Mouse (Mus musculus) monocyte, adult 5-6 weeks (primary cell): ENCODE data around the gene Cltb. TPM values are rescaled to one million over a fixed set of nuclear protein-coding genes. Genes with fewer than 3 reads are reported as not detected.
"Not testable (repeated sequence)": the region's sequence is repeated elsewhere in the genome, so short reads cannot be mapped to it uniquely, and the experiment has no call there.

Source experiments
- ATAC-seq: fragments of 153-309, 156-312 bp; replicated peaks from 2 replicates; pipeline ENCODE4 v1.8.0; 2017; ENCODE audit warnings: mild to moderate bottlenecking; ENCODE audit not compliant: low TSS enrichment, insufficient number of reproducible peaks, severe bottlenecking, poor library complexity, low FRiP score
- total RNA-seq: library from RNA; stranded (forward); fragments of 200-1000, 200-491, 200-594 nt; gene quantifications from 3 replicates; pipeline ENCODE4 v1.2.3, GENCODE M21; 2017

Gene Cltb
- 19.8 to 45.0 TPM (median 35.6 TPM) in 3 replicates for total RNA-seq

DNA sequence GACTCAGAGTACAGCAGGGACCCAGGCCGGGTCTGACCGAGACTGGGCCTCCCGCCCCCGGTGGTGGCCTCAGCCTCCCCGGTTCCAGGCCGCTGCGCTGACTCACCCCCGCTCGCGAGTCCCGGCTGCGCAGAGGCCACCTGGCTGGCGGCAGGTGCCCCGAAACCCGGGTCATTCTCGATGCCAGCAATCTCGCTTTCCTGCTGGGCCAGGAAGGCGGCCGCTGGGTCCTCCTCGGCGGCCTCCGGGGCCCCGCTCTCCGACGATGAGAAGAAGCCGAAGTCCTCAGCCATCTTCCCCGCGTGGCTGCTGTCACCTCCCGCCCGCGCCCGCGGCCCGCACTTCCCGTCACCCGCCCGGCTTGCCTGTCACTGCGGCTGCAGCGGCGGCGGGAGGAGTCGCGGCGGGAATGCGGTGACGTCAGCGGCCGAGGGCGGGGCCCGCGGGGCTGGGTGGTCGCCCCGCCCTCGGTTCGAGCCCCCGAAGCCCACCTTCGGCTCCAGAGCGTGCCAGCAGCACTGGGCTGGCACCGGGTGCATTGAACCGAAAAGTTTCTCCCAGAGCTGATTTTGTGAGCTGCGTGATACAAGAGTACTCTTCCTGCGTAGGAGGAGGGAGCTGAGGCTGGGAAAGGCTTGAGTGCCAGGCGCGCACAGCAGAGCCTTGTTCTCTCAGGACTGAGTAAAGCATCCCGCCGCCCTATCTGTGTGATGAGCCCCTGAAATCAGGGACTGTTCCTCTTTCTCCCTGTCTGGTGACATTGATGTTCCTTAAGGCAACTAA, at the start of gene Cltb:
Cltb (minus strand) TSS at position 373 of the 783 bp plus-strand sequence.
- peak; percentile 52; the same call in 1 of the 2 replicates for ATAC-seq

DNA sequence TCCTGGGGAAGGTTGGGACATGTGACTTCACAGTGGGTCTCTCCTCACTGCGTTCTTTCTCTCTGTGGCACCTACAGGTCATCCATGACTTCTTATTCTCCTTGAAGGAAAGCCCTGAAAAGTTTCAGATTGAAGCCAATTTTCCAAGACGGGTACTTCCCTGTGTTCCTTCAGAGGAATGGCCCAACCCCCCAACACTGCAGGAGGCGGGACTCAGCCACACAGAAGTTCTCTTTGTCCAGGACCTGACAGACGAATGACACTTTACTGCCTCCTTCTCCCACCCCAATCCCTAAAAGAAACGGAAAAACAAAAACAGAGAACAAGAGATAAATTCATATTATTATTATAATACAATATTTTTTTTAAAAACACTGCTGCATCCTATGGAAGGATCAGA, 49.7 kb upstream of the Cltb start:
- no peak for ATAC-seq

DNA sequence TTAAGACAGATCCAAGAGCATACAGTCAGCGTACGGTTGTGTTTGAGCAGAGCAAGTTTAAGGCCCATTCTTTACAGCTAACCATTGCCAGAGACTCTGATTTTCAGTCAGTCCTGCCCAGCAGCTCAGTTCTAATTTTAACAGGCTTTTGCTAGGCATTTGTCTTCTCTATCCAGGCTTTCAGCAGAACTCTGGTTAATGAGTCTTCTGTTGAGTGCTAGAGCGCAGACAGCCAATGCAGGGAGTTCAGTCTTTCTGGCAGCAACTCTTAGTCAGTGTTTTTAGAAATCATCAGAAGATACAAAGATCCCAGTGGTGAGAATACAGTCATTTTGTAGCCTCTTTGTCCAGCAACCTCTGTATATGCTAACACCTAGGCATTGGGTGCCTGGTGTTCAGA, 39.3 kb upstream of the Cltb start:
- ATAC-seq = no peak

DNA sequence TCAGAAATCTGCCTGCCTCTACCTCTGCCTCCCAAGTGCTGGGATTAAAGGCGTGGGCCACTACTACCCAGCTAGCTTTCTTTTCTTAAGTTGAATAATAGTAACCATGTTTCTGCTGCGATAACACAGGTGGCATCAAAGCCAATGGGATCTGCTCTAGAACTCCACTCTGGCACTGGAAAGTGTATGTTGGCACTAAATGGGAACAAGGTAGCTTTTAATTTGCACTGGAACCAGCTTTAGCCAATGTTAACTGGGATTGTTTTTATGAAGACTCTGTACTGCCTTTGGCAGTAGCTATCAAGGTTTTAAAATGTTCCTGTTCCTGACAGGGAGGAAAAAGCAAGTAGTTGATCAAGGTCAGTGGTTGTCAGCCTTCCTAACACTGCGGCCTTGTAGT, 23.9 kb upstream of the Cltb start:
- no peak for ATAC-seq

DNA sequence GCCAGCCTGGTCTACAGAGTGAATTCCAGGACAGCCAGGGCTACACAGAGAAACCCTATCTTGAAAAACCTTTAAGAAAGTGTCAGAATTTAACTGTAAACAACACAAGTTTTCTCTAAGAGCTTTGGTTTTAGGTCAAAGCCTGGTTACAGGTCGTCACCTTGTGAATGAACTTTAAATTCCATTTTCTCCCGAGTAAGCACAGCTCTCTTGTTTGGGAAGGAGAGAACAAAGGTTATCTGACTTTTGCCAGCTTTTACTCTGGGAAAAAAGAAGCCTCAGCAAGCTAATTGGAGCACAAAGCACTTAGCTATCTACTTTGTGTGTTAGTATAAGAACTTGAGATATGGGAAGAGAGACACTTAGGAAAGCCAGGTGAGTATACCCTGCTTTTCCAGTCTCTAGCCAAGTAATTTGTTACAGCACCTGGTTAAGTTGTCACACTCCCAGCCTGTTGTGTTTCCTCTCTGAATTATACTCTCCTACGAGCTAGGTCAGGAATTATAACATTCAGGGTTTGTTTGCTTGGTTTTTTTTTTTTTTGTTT, 21.7 kb upstream of the Cltb start:
- no peak for ATAC-seq

DNA sequence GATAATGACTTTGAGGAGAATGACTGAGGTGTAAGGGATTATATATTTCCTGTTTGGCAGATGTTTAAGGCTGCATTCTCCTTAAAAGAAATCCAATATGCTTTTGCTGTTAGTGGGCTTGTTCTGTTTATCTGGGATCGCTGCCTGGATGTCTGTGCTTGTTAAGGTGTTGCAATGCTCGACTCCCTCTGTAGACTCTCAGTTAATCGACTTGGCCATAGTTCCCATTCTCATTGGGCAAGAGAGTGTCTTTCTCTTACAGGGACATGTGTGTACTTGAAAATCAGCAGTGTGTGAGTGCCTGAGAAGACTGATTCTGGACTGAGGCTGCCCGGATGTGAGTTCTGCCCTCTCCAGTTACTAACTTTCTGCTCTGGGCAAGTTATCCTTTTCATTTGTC, 18.0 kb upstream of the Cltb start:
- ATAC-seq = no peak

DNA sequence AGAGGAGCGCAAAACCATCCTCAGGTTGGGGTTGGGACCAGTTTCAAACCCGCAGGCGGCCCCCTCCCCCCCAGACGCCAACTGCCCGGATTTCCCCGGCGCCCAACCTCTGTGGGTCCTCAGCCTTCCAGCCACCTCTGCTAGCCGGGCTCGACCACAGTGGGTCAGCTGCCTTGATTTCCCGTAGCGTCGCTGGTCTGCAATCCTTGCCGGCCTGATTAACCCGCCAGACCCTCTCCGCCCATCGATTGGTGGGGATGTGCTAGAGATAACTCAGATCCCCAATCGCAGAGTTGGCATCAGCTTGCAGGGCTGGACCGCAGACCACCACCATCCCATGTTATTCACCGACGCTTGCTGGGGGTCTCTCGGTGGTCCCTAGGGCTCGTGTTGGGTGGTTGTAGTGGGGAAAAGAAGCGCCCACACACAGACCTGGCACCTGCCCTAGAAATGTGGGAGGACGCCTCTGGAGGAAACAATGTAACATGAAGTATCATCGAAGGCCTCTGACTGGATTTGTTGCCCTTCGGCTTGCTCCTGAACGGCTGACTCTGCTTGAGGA, 10.9 kb upstream of the Cltb start:
- ATAC-seq = peak; percentile 16; the same call in 1 of the 2 replicates

DNA sequence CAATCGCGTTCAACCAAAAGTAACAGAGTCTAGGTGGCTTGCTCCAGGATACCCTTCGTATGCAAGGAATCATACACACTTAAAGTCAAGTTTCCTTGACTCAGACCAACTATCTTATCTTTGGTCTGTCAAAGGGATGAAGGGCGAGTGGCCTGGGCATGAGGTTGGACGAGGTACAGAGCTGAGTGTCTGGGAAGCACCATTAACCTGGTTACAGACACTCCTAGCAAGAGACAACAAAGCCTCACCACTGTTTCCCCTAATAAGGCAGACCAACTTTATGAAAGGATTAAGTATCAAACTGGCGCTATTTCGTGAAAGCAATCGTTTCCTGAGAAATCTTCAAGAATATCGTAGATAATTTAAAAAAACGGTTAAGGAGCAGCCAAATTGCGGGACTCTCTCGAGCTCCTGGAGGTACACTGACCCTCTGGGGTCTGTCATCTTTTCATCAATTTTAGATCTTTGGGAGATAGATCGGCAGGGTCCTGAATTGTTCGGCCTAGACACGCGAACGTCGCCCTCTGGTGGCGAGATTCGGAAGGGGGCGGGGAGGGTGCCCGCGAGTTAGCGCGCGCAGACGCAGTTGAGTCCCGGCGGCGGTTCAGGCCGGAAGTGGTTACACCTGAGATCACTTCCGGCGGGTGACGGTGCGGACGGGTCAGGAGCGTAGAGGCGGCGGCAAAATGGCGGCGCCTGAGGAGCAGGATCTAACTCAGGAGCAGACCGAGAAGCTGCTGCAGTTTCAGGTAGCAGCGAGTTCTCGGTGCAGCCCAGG, 10.2 kb upstream of the Cltb start, which contains the start of gene Faf2:
Faf2 (plus strand) TSS at position 630 of the 778 bp plus-strand sequence.
- ATAC-seq = peak; percentile 96

DNA sequence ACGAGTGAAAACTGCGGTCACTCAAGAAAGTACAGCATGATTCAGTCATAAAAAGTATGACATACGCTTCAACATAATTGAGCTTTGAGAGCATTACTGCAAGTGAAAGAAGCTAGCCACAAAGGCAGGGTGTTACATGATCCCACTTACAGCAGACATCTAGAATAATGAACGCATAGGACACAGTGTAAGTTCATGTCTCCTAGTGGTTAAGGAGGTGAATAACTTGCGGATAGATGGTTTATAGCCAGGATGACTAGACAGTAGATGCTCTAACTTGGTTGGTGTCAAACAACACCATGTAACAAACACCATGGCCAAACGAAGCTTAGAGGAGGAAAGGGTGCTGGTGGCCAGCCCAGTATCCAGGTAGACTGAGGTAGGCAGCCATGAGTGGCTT, 5.9 kb upstream of the Cltb start:
- ATAC-seq = no peak

DNA sequence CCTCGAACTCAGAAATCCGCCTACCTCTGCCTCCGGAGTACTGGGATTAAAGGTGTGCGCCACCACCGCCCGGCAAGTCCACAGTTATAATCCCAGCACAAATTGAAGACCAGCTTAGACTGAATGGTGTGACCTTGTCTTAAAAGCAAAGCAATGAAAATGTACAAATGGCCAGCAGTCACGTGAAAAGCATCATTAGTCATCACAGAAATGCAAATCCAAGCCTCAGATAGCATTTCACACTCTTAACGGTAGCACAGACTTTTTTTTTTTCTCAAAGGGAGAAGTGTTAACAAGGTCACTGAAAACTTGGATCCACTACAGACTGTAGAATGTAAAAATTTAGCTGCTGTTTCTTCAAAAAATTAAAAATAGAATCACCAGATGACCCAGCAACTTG, 5.2 kb upstream of the Cltb start:
- ATAC-seq = no peak

DNA sequence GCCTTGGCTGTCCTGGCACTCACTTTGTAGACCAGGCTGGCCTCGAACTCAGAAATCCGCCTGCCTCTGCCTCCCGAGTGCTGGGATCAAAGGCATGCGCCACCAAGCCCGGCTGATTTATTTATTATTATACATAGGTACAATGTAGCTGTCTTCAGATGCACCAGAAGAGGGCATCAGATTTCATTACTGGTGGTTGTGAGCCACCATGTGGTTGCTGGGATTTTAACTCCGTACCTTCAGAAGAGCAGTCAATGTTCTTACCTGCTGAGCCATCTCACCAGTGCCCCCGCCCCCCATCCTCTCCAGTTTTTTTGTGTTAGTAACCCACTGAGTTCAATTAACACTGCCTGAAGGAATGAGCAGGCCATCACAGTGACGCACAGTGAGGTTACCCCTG, 2.0 kb upstream of the Cltb start:
- not testable (repeated sequence) for ATAC-seq

DNA sequence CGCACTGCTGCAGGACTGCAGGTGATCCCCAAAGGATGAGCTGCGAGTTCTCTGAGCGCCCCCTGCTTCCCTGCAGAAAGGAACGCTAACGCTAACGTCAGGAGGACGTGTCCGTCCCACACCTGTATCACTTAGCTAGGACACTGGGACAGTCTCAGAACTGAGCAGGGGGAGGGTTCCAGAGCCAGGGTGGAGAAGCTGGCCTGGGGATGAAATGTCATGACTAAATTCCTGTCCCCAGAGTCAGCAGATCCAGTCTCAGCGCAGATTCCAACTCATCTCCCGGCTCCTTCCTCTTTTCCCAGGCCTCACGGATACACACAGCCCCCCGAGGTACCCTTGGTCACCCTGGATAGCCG, 552 bp downstream of the Cltb start:
- no peak for ATAC-seq

DNA sequence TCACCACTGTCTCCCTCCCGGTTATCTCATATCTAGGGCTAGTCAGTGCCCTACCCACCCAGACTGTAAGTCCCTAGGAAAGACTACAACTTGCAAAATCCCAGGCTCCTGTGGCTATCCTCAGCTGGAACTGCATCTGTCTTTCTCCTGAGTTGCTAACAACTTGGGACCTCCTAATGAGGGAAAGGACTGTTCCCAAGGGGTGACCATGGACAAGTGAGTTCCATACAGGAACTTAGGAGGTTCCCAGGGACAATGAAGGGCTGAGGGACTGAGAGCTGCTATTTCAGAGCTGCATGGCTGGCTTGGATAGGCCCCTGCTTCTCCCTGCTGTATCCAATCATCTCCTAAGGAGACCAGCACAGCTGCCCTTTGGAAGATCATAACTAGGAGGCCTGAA, 1.8 kb downstream of the Cltb start:
- no peak for ATAC-seq

DNA sequence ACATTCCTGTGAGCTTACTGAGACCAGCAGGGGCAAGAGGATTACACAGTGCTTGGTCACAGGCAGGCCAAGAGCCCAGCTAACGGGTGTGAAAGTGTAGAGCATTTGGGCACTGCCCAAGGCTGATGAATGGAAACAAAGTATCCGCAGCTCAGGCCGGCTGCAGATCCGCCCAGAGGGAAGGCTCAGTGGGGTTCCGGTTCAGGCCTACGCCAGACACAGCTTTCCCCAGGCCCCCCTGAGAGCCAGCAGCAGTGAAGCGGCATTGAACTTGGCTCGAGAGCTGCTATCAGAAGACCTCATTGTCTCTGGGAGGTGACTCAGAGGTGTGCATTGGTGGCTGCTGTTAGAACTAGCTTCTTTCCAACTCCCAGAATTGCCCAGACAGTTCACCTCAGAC, 2.5 kb downstream of the Cltb start:
- ATAC-seq = no peak

DNA sequence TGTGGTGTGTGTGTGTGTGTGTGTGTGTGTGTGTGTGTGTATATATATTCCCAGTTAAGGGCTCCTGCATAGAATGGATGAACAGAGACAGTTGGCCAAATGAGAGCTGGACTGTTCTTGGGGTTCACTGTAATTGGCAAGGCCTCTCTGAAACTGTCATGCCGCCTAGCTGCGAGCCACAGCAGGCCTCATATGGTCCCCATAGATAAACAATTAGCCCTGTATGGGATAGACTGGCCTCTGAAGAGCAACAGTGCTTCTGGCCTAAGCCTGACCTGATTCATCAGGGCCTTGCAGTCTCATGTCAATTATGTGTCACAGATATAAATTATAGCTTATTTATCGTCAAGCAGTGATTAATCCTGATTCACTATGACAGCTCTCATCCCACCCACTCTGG, 3.1 kb downstream of the Cltb start:
- no peak for ATAC-seq

DNA sequence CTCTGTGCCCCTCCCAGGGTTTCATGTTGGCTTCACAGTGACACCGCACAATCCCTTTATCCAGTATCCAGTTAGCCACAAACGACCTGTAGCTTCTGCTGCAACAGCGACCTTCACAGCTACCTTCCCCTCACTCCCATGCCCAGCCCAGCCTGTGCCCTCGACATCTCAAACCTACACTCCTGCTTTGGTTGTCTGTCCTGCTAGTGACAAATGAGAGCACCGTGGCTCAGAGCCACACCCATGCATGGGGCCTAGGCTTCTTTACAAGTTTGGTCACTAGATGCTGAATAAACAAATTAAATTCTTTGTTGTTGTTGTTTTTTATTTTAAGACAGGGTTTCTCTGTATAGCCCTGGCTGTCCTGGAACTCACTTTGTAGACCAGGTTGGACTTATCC, 3.9 kb downstream of the Cltb start:
- no peak for ATAC-seq

DNA sequence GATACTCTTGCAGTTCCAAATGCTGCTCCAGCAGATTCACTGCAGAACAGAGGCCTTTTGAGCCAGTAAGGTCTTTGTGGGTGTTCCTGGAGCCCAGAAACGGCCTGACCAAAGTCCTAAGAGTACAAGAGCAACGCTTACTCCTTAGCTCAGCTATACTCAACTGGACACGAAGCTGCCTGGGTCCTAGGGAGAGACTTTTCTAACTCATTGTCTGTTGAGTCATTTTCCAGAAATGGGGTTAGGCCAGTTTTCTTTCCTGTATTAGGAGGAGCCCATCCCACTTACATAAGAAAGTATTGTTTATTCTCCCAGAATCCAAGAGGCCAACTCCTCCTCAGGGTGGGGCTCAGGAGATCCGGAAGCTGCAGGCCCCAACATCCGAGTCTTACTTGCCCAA, 5.7 kb downstream of the Cltb start:
- no peak for ATAC-seq

DNA sequence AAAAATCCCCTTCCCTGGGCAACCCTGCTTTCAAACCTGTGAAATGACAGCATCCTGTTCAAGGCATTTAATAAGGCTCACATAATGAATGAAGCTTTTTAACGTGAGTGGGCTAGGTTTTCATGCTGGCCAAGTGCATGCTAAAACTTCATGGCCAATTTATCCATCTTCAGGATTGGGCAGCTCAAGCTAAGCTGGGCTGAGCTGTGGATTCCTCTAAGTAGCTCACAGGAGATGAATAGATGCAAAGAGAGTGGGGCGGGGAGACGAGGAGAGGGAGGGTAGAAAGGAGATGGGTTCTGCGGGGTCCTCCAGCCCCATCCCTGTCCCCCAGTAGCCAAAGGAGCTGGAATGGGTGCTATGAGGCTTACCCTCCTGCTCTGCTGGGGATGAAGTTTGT, 6.9 kb downstream of the Cltb start:
- no peak for ATAC-seq

DNA sequence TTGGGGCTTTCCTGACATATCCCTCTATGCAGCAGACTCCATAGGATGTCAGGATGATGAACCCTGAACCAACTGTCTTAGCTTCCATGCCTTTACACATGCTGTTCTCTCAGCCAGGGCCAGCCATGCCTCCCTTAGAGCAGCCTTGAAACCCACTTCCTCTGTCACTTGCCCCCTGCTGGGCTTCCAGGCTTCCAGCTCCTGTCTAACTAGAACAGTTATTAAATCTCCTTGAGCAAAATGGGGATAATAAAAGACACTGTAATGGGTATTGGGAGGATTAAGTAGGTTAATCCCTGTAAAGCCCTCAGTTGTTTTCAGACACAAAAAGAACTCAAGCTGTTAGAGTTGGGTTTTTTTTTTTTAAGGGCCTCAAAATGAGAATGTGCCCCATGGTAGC, 7.6 kb downstream of the Cltb start:
- no peak for ATAC-seq
